Mouse (Mus musculus) neural tube, embryonic 14.5 days (tissue): ENCODE results near the gene Sdf4. TPM values are rescaled to one million over a fixed set of nuclear protein-coding genes. Genes with fewer than 3 reads are reported as not detected.

Experiments used
- ATAC-seq: fragments of 200-750 bp; cut with Nextera tagmentation; 2 replicates; pipeline ENCODE4 v1.8.0; 2017; ENCODE audit warnings: low read depth, mild to moderate bottlenecking, moderate TSS enrichment, moderate library complexity
- H3K27ac ChIP-seq: fragments of 300-500 bp; sonication (generic); 2 replicates; pipeline ENCODE4 v1.5.1; 2014; ENCODE audit warnings: low read depth, mild to moderate bottlenecking, control low read depth, low read length, moderate library complexity, mixed read lengths
- H3K27me3 ChIP-seq: fragments of 300-500 bp; sonication (generic); 2 replicates; pipeline ENCODE4 v1.6.1; 2014; ENCODE audit warnings: low read length; ENCODE audit not compliant: control insufficient read depth, insufficient read depth
- H3K36me3 ChIP-seq: fragments of 300-500 bp; sonication (generic); 2 replicates; pipeline ENCODE4 v1.6.1; 2014; ENCODE audit warnings: low read length, mixed read lengths; ENCODE audit not compliant: control insufficient read depth, insufficient read depth
- H3K4me1 ChIP-seq: fragments of 300-500 bp; sonication (generic); 2 replicates; pipeline ENCODE4 v1.6.1; 2014; ENCODE audit warnings: low read length; ENCODE audit not compliant: control insufficient read depth, insufficient read depth
- H3K4me2 ChIP-seq: fragments of 300-500 bp; sonication (generic); 2 replicates; pipeline ENCODE4 v1.6.1; 2014; ENCODE audit warnings: mild to moderate bottlenecking, low read depth, low read length, control low read depth
- H3K4me3 ChIP-seq: fragments of 300-500 bp; sonication (generic); 2 replicates; pipeline ENCODE4 v1.5.1; 2014; ENCODE audit warnings: low read depth, low read length, control low read depth, mixed read lengths
- H3K9ac ChIP-seq: fragments of 300-500 bp; sonication (generic); replicated peaks from 2 replicates; pipeline ENCODE4 v1.6.1; 2014; ENCODE audit warnings: low read depth, mild to moderate bottlenecking, control low read depth, low read length, mixed read lengths
- H3K9me3 ChIP-seq: fragments of 300-500 bp; sonication (generic); 2 replicates; pipeline ENCODE4 v1.6.1; 2016; ENCODE audit warnings: low read length; ENCODE audit not compliant: control insufficient read depth
- WGBS: fragments of 180-500 bp; shearing (Covaris S2); extraction: QIAGEN DNeasy Blood & Tissue Kit; methylation state at CpG from one replicate; pipeline ENCODE4 v1.1.7; 2014; 5-methylcytosine and 5-hydroxymethylcytosine counted together
- polyA plus RNA-seq: library from polyadenylated mRNA; unstranded; fragments of >200 nt; fragmentation: Nextera tagmentation; extraction: Ambion mirVana; gene quantifications from 2 replicates; pipeline ENCODE4 v1.2.1, GENCODE M21; 2014

Sdf4 gene
- polyA plus RNA-seq, 1 experiment from 2014 or later, result 123 TPM

GRCm38 (mm10) chr4:155991908-155992230 lies 803 bp upstream of the Sdf4 start:
- peak; percentile 25; the same call in 1 of the 2 replicates for ATAC-seq
- H3K9ac ChIP-seq, result peak overlapping the region; percentile 72
- H3K4me2 ChIP-seq, result peak overlapping the region; percentile 97
- H3K27me3 ChIP-seq, result no peaks in the 10 kb centered on the region
- no peaks in the 10 kb centered on the region for H3K36me3 ChIP-seq
- H3K4me1 ChIP-seq, result peaks cover 23% of the 10 kb centered on the region
- peak overlapping the region; percentile 82 for H3K4me3 ChIP-seq
- H3K27ac ChIP-seq, result peak overlapping the region; percentile 92
- no peaks in the 10 kb centered on the region for H3K9me3 ChIP-seq
- 20% methylated on average over 37 of the region's 37 CpGs for WGBS

- Histone ChIP-seq H3K9me3 (no peaks in the 10 kb centered on the region), H3K9ac (peak overlapping the region; percentile 71), H3K4me1 (peaks cover 23% of the 10 kb centered on the region), H3K27me3 (no peaks in the 10 kb centered on the region), H3K4me3 (peak overlapping the region; percentile 82), H3K27ac (peak overlapping the region; percentile 89), H3K4me2 (peak overlapping the region; percentile 48), H3K36me3 (no peaks in the 10 kb centered on the region)
- under 1% methylated on average over 69 of the region's 70 CpGs for WGBS
- peak; percentile 83 for ATAC-seq
Observed at GRCm38 (mm10) chr4:155992906-155993547, 355 bp downstream of the Sdf4 start.

DNA sequence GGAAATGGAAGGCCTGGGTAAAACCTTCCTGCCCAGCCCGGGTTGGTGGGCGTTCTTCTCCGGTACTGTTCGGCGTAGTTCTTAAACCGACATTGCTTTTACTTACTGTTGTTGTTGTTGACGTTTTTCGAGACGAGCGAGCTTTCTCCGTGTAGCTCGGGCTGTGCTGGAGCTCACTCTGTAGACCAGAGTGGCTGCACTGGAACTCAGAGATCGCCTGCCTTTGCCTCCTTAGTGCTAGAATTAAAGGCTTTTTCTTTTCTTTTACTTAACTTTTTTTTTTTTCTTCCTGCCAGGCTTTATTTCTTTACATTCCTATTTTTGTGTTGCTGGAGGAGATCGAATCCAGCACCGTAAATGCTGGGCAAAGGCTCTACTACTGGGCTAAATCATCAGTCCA lies 934 bp downstream of the Sdf4 start:
- no peaks in the 10 kb centered on the region for H3K27me3 ChIP-seq
- ATAC-seq, result no peak
- H3K9ac ChIP-seq, result peak overlapping the region; percentile 71
- peak overlapping the region; percentile 82 for H3K4me3 ChIP-seq
- WGBS, result 4% methylated on average over 15 of the region's 15 CpGs
- H3K4me1 ChIP-seq, result peaks cover 23% of the 10 kb centered on the region
- H3K27ac ChIP-seq, result peak overlapping the region; percentile 89
- peaks cover 1% of the 10 kb centered on the region; the same call in 1 of the 2 replicates for H3K36me3 ChIP-seq
- H3K9me3 ChIP-seq, result no peaks in the 10 kb centered on the region
- H3K4me2 ChIP-seq, result peak overlapping the region; percentile 48

GRCm38 (mm10) chr4:156004109-156004508 lies 11.4 kb downstream of the Sdf4 start:
- Histone ChIP-seq H3K36me3 (peaks cover 81% of the 10 kb centered on the region), H3K27me3 (no peaks in the 10 kb centered on the region), H3K4me2 (no peak overlapping the region), H3K4me1 (no peaks in the 10 kb centered on the region), H3K9ac (no peak overlapping the region), H3K4me3 (no peak overlapping the region), H3K9me3 (no peaks in the 10 kb centered on the region), H3K27ac (no peak overlapping the region)
- WGBS, result 95% methylated on average over 3 of the region's 3 CpGs
- no peak for ATAC-seq

GRCm38 (mm10) chr4:156008369-156008768 lies 15.7 kb downstream of the Sdf4 start:
- Histone ChIP-seq H3K9me3 (no peaks in the 10 kb centered on the region), H3K9ac (no peak overlapping the region), H3K36me3 (peaks cover 59% of the 10 kb centered on the region), H3K4me2 (no peak overlapping the region), H3K27me3 (no peaks in the 10 kb centered on the region), H3K4me3 (no peak overlapping the region), H3K27ac (no peak overlapping the region), H3K4me1 (no peaks in the 10 kb centered on the region)
- 96% methylated on average over 4 of the region's 4 CpGs for WGBS
- ATAC-seq, result no peak

GRCm38 (mm10) chr4:156013637-156014036 lies 21.0 kb downstream of the Sdf4 start, which contains the start of gene Tnfrsf4:
Tnfrsf4 (plus strand) TSS chr4:156013843.
- Histone ChIP-seq H3K27me3 (no peaks in the 10 kb centered on the region), H3K9me3 (no peaks in the 10 kb centered on the region), H3K36me3 (peaks cover 23% of the 10 kb centered on the region), H3K9ac (no peak within 1 kb of the TSS), H3K4me2 (no peak within 1 kb of the TSS), H3K4me3 (no peak within 1 kb of the TSS), H3K4me1 (no peaks in the 10 kb centered on the region), H3K27ac (no peak within 1 kb of the TSS)
- ATAC-seq, result no peak
- 94% methylated on average over 8 of the region's 8 CpGs for WGBS

- no peak for ATAC-seq
- H3K4me1 ChIP-seq, result no peaks in the 10 kb centered on the region
- no peak overlapping the region for H3K9ac ChIP-seq
- no peak overlapping the region for H3K4me3 ChIP-seq
- H3K36me3 ChIP-seq, result peaks cover 15% of the 10 kb centered on the region
- no peak overlapping the region for H3K27ac ChIP-seq
- H3K27me3 ChIP-seq, result no peaks in the 10 kb centered on the region
- WGBS, result 92% methylated on average over 2 of the region's 2 CpGs
- no peak overlapping the region for H3K4me2 ChIP-seq
- no peaks in the 10 kb centered on the region for H3K9me3 ChIP-seq
Observed at GRCm38 (mm10) chr4:156014436-156014835, 21.8 kb downstream of the Sdf4 start.

- H3K36me3 ChIP-seq, result no peaks in the 10 kb centered on the region
- no peak overlapping the region for H3K4me3 ChIP-seq
- H3K4me2 ChIP-seq, result no peak overlapping the region
- no peaks in the 10 kb centered on the region for H3K27me3 ChIP-seq
- H3K9me3 ChIP-seq, result no peaks in the 10 kb centered on the region
- 92% methylated on average over 12 of the region's 12 CpGs for WGBS
- H3K9ac ChIP-seq, result no peak overlapping the region
- no peaks in the 10 kb centered on the region for H3K4me1 ChIP-seq
- ATAC-seq, result no peak
- no peak overlapping the region for H3K27ac ChIP-seq
Observed at GRCm38 (mm10) chr4:156019771-156020170, 27.1 kb downstream of the Sdf4 start.

GRCm38 (mm10) chr4:156021381-156021780 lies 28.7 kb downstream of the Sdf4 start:
- H3K9ac ChIP-seq, result no peak overlapping the region
- H3K4me2 ChIP-seq, result no peak overlapping the region
- H3K27ac ChIP-seq, result no peak overlapping the region
- 0 out of 2 replicates have a peak, but pooled peaks cover 3% of the 10 kb centered on the region for H3K36me3 ChIP-seq
- no peaks in the 10 kb centered on the region for H3K9me3 ChIP-seq
- WGBS, result 87% methylated on average over 3 of the region's 3 CpGs
- no peaks in the 10 kb centered on the region for H3K27me3 ChIP-seq
- H3K4me1 ChIP-seq, result no peaks in the 10 kb centered on the region
- no peak overlapping the region for H3K4me3 ChIP-seq
- ATAC-seq, result no peak
